Mouse (Mus musculus): ENCODE results near the gene Paxx.
"Not testable (repeated sequence)": the region's sequence is repeated elsewhere in the genome, so short reads cannot be mapped to it uniquely, and the experiment has no call there.

Paxx gene

GRCm38 (mm10) chr2:25441067-25441466 is 19.8 kb downstream of the Paxx start:
- no peak for DNase-seq

- no peak for DNase-seq
Measured at GRCm38 (mm10) chr2:25436286-25436820, 24.5 kb downstream of the Paxx start.

GRCm38 (mm10) chr2:25434292-25434691 is 26.6 kb downstream of the Paxx start:
- DNase-seq: no peak

DNA sequence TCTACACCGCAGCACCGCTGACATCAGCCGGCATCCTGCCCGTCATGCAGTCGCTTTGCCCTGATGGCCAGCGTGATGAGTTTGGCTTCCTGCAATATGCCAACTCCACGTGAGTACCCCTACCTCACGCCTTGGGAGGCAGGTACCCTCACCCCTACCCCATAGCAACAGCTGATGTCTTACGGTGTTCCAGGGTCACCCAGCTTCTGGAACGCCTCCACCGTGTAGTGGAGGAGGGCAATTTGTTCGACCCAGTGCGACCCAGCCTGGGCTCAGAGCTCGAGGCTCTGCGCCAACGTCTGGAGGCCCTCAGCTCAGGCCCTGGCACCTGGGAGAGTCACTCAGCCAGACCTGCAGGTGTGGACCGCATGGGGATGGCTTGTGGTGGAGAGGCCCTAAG is 27.8 kb downstream of the Paxx start:
- DNase-seq: no peak

DNA sequence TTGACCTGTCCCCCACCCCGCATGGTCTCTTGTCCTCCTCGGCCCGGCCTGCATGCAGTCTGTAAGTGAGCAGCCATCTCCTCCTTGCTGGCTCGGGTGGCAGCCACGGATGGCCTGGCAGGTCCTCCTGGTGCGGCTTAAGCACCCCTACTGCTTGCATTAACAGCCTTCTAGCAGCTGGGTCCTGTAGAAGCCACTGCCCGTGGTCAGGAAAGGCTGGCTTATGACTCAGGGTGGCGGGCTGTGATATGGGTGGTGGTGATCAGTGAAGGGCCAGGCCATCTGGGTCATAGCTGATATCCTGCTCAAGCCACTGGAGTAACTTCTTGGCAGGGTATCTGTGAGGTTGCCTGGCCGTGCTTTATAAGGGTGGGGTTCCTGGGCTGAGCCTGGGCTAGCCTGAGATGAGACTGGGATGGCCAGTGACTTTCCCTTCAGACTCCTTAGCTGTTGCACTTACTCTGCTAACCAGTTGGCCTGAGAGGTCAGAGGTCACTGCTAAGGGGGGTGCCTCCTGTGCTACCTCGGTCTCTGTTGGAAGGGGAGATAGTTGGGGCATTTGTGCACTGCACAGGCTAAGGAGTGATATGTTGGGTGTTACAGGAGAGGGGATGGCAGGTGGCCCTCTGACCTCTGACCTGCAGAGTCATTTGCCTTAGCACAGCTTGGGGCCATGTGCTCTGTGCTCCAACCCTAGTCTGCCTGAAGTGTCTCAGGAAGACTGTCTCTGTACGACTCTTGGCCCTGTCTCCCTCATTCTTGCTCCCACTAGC is 28.4 kb downstream of the Paxx start:
- no peak for DNase-seq

DNA sequence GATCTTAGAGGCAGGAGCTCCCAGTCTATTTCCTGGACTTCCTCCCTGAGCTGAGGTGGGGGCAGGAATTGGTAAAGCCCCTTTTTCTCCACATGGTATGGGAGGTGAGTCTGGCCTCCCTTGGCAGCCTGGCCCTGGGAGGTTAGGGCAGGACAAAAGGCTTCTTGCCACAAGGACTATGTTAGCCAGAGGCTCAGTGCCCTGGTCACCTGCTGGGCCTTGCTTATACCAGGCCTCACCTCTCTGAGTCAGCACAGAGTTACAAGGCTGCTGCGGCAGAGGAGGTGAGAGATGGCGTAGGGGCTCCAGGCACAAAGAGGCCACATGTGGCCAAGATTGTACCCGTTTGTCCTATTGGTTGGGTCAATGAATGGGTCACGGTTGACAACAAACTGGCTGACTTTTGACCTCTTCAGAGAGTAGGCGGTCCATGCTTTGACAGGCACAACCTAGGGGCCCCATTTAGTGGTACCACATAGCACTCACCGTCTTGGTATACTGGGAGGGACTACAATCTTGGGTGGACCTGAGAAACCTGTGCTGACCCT is 29.5 kb downstream of the Paxx start:
- no peak for DNase-seq

- no peak for DNase-seq
Measured at GRCm38 (mm10) chr2:25430395-25431233, 30.3 kb downstream of the Paxx start.

DNA sequence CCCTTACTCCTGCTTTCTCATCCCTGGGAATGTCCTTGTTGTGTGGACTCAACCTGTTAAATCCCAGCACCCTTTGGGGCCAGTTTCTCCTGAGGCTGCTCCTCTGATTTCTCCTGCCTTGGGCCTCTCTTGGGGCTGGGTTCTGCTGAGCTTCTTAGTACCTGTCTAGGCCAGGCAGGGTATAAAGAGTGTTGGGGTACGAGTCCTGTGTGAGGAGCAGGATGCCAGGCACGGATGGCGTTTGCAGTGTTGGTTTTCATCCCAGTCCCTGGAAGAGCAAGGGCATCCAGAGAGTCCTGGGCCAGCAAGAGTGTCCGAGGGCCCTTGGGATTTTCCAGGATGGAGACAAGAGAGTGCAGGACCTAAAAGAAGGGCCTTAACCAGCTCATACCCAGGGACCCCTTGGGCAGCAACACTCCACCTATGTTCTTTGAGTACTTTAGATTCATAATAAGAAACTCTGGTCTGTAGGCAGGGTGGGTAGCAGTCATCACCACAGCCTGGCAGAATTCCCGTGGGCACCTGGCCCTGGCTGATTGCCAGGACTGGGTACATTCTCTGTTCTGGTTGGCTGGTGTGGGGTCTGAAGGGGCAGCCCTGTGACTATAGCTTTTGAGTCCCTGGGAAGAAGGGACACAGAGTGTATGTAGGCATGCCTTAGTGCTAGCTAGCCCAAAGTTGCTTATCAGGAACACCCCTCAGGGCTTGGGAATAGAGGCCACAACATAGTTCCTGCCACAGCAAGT is 31.3 kb downstream of the Paxx start:
- peak; percentile 11 for DNase-seq

DNA sequence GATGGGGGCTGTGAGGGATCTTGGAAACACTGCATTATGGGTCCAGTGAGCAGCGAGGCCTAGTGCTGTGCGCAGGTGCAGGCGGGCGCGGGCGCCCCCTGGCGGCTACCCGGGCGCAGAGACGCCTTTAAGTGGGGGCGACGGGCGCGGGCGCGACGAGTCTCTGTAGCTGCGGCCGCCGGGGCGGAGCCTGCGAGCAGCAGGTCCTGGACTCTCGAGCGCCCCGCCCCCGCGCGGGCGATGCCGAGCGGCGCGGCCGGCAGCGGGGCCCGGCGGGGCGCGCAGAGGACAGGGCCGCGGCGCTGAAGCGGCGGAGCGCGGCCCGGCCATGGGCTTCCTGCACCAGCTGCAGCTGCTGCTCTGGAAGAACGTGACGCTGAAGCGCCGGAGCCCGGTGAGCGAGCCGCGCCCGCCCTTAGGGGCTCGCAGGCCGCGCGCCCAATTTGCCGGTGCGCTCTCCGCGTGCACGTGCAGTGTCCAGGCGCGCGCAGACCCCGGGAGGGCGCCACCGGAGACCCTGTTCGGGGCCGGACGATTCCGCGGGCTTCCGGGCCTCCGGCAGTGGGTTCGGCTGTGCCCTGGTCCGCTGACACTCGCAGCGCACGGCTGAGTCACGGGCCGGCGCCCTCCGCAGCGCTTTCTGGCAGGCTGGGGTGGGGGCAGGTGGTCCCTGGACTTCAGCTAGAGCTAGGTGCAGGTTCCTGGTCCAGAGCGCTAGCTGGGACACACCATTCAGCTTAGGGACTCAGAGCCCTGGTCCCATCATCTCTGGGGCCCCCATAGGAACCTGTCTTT is 32.3 kb downstream of the Paxx start, which contains the start of gene Abca2:
Abca2 (plus strand) TSS at position 262 of the 795 bp plus-strand sequence.
- DNase-seq: peak; percentile 96

DNA sequence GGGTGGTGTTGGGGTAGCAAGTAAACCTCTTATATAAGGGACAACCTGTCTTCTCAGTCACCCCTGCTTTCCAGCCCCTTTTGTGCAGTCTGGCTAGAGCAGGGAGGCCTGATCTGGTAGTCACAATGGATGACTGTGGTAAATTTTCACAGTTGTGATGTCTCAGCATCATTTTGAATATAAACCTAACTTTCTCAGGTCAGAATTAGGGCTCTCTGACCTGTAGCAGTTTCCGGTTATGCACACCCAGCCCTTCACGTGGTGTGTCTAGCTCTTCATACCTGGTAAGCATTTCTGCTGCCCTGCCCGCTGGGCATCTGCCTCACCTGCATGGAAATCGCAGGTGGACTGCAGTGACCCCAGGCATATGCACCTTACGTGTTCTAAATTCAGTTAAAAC is 33.6 kb downstream of the Paxx start:
- no peak for DNase-seq

- peak; percentile 84 for DNase-seq
Measured at GRCm38 (mm10) chr2:25426721-25427191, 34.1 kb downstream of the Paxx start.

DNA sequence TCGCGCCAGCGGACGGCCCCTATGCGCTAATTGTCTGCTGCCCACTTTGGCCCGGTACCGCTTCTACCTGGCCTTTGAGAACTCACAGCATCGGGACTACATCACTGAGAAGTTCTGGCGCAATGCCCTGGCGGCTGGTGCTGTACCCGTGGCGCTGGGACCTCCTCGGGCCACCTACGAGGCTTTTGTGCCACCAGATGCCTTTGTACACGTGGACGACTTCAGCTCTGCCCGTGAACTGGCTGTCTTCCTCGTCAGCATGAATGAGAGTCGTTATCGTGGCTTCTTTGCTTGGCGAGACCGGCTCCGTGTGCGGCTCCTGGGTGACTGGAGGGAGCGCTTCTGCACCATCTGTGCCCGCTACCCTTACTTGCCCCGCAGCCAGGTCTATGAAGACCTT is 35.4 kb downstream of the Paxx start:
- DNase-seq: no peak

DNA sequence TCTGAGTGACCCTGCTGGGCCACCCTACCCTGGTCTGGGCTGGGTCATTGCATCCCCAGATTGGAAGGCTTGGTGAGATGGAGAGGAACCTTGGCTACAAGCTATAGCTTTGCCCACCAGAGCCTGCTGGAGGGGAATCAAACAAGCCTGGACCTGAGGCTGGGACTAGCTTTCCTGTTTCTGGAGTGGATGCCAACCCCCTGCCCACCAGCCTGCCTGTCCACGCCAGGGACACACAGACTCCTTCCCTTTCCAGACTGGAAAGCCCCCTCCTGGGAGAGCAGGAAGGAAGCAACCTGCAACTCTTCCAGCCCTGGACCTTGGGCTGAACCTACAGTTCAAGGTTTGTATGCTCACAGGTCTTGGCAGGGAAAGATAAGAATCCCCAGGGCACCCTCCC is 37.3 kb downstream of the Paxx start:
- no peak for DNase-seq

DNA sequence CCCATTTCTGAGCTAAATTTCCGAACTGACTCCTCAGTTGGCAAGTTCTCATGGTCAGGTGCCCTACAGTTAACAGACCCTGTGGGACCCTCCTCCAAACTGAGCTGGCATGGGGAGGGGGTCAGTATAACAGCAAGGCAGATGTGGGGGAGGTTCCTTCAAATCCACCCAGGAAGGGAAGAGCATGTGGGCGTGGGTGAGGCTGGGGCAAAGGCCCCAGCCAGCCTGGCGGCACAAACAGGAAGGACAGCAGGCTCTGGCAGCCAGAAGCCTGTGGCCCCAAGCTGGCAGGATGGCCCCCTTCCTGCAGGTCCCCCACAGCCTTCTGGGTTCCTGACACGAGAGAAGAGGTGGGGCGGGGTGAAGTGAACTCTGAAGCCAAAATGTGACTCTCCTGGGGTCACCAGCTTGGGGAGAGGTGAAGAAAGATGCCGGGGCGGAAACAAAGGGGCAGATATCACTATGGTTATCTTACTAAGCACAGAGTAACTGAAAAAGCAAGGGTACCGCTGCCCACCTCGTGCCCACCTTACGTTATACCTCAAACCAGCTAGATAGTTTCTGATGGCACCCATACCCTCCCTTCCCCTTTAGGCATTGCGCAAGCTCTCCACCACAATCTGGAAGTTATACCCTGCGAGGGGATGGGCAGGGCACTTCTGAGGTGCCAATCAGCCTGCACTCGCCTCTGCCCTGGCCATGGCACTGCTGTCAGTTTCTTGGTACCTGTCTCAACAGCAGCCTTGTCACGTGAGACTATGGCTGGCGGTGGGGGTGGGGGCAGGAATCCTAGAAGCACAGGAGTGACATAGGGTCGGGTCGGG is 38.1 kb downstream of the Paxx start, which contains the start of gene Fut7:
Fut7 (plus strand) TSS at position 681 of the 824 bp plus-strand sequence.
- DNase-seq: peak; percentile 68

DNA sequence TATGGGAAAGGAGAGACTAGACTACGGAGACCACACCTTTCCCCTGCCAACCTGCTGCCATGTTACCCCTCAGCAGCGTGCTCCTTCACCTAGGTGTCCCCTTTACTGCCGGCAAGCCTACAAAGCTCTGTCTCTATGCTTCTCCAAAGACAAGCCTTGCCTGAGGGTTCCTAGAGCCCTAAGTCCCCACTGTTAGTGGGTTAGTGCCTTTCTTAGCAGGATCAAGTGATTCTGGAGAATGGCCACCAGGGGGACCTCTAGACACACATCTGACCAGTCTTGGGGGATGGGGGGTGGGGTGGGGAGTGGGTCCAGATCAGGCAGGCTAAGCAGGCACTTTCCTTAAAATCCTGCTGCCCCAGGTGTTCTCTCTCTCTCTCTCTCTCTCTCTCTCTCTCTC is 39.0 kb downstream of the Paxx start:
- DNase-seq: peak; percentile 65

- peak; percentile 44 for DNase-seq
Measured at GRCm38 (mm10) chr2:25417426-25417825, 43.5 kb downstream of the Paxx start.

GRCm38 (mm10) chr2:25413436-25413835 is 47.5 kb downstream of the Paxx start:
- not testable (repeated sequence) for DNase-seq

- no peak for DNase-seq
Measured at GRCm38 (mm10) chr2:25408908-25409307, 52.0 kb downstream of the Paxx start.
